Mouse (Mus musculus): ENCODE measurements around the gene Prl3a1. TPM values are rescaled to one million over a fixed set of nuclear protein-coding genes. Genes with fewer than 3 reads are reported as not detected.

Gene Prl3a1
- total RNA-seq (2021), result not detected
- long read RNA-seq, experiment 1, result 0 reads
- long read RNA-seq, experiment 2, result 0 reads

GRCm38 (mm10) chr13:27259136-27259535 lies at the start of gene Prl3a1:
Gene Prl3a1 (plus strand): TSS chr13:27259436.
- no peak for DNase-seq (ENCODE audit: low spot score in 2 of 2)

GRCm38 (mm10) chr13:27241547-27241946 lies 17.7 kb upstream of the Prl3a1 start, which contains the start of gene Prl3b1:
Gene Prl3b1 (plus strand): TSS chr13:27241847.
- DNase-seq (ENCODE audit: low spot score in 2 of 2), result no peak

- no peak for DNase-seq (ENCODE audit: low spot score in 2 of 2)
These were observed 53.3 kb downstream of the Prl3a1 start, which contains the start of gene Prl6a1 for GRCm38 (mm10) chr13:27312334-27313225. Gene Prl6a1 (plus strand): TSS chr13:27312627.

Other genes with a start within 250 kb of the Prl3a1 start
- not detected for gene Prl, start 201.9 kb upstream of the Prl3a1 start, total RNA-seq (2021)
- gene Prl3d1, start 165.2 kb upstream of the Prl3a1 start, total RNA-seq (2021), result not detected
- gene Prl3d2, start 137.7 kb upstream of the Prl3a1 start, total RNA-seq (2021), result not detected
- gene Prl3d3, start 102.6 kb upstream of the Prl3a1 start, total RNA-seq (2021), result not detected
- gene Prl3c1, start 62.8 kb upstream of the Prl3a1 start, total RNA-seq (2021), result not detected
- gene Prl3b1, start 17.6 kb upstream of the Prl3a1 start, total RNA-seq (2021), result not detected
- not detected for gene Prl6a1, start 53.2 kb downstream of the Prl3a1 start, total RNA-seq (2021)
- gene Prl8a2, start 86.2 kb downstream of the Prl3a1 start, total RNA-seq (2021), result not detected
- not detected for gene Prl2b1, start 131.4 kb downstream of the Prl3a1 start, total RNA-seq (2021)
- not detected for gene Prl8a6, start 179.3 kb downstream of the Prl3a1 start, total RNA-seq (2021)

Data from left cerebral cortex, adult 18-20 months (tissue).